Mouse (Mus musculus): ENCODE data around the gene Atrn. TPM values are rescaled to one million over a fixed set of nuclear protein-coding genes. Genes with fewer than 3 reads are reported as not detected.

Gene Atrn
- total RNA-seq, 2 experiments from 2014 or later = 103 TPM

GRCm38 (mm10) chr2:131038675-131039074 lies 132.4 kb downstream of the Atrn start:
- no peak for DNase-seq (ENCODE audit: low spot score in 2 of 2)

- DNase-seq (ENCODE audit: low spot score in 2 of 2) = peak; percentile 66 to 81
Observed at GRCm38 (mm10) chr2:131040854-131041825, 134.8 kb downstream of the Atrn start.

- no peak for DNase-seq (ENCODE audit: low spot score in 2 of 2)
Observed at GRCm38 (mm10) chr2:131042988-131043387, 136.7 kb downstream of the Atrn start, which contains the start of gene Gfra4. Gene Gfra4 (minus strand): TSS chr2:131043088.

GRCm38 (mm10) chr2:131044354-131044852 lies 138.1 kb downstream of the Atrn start:
- DNase-seq (ENCODE audit: low spot score in 2 of 2) = no peak

GRCm38 (mm10) chr2:131044989-131045720 lies 138.9 kb downstream of the Atrn start:
- no peak for DNase-seq (ENCODE audit: low spot score in 2 of 2)

GRCm38 (mm10) chr2:131046025-131046424 lies 139.7 kb downstream of the Atrn start:
- no peak for DNase-seq (ENCODE audit: low spot score in 2 of 2)

GRCm38 (mm10) chr2:131052043-131052442 lies 145.7 kb downstream of the Atrn start:
- no peak for DNase-seq (ENCODE audit: low spot score in 2 of 2)

GRCm38 (mm10) chr2:131052862-131053418 lies 146.6 kb downstream of the Atrn start:
- no peak for DNase-seq (ENCODE audit: low spot score in 2 of 2)

GRCm38 (mm10) chr2:131053851-131054645 lies 147.8 kb downstream of the Atrn start:
- no peak for DNase-seq (ENCODE audit: low spot score in 2 of 2)

GRCm38 (mm10) chr2:131054646-131055264 lies 148.5 kb downstream of the Atrn start:
- no peak for DNase-seq (ENCODE audit: low spot score in 2 of 2)

- DNase-seq (ENCODE audit: low spot score in 2 of 2) = peak; percentile 57 to 67
Observed at GRCm38 (mm10) chr2:131055631-131056030, 149.3 kb downstream of the Atrn start.

- DNase-seq (ENCODE audit: low spot score in 2 of 2) = peak in 1 of 2 experiments; percentile 30
Observed at GRCm38 (mm10) chr2:131056191-131056590, 149.9 kb downstream of the Atrn start.

GRCm38 (mm10) chr2:131058672-131059071 lies 152.4 kb downstream of the Atrn start:
- no peak for DNase-seq (ENCODE audit: low spot score in 2 of 2)

- no peak for DNase-seq (ENCODE audit: low spot score in 2 of 2)
Observed at GRCm38 (mm10) chr2:131059377-131059776, 153.1 kb downstream of the Atrn start.

- DNase-seq (ENCODE audit: low spot score in 2 of 2) = no peak
Observed at GRCm38 (mm10) chr2:131059781-131060540, 153.7 kb downstream of the Atrn start.

- DNase-seq (ENCODE audit: low spot score in 2 of 2) = no peak
Observed at GRCm38 (mm10) chr2:131060784-131061183, 154.5 kb downstream of the Atrn start.

- no peak for DNase-seq (ENCODE audit: low spot score in 2 of 2)
Observed at GRCm38 (mm10) chr2:131061607-131062006, 155.3 kb downstream of the Atrn start.

GRCm38 (mm10) chr2:131063404-131063864 lies 157.1 kb downstream of the Atrn start, which contains the start of gene Adam33:
Gene Adam33 (minus strand): TSS chr2:131063814.
- no peak for DNase-seq (ENCODE audit: low spot score in 2 of 2)

- DNase-seq (ENCODE audit: low spot score in 2 of 2) = no peak
Observed at GRCm38 (mm10) chr2:131066342-131066741, 160.0 kb downstream of the Atrn start.

Data from layer of hippocampus, postnatal 10 days (tissue).